Mouse (Mus musculus) brain, embryonic 14.5 days (tissue): ENCODE results near the gene Kcnb1.

Experiments used
- CTCF ChIP-seq: fragments of 200-500 bp; IDR thresholded peaks from 2 replicates; pipeline ENCODE4 v1.5.1; 2012; ENCODE audit warnings: inconsistent platforms, mild to moderate bottlenecking, moderate library complexity, borderline replicate concordance; ENCODE audit not compliant: insufficient read depth, insufficient read length; ENCODE audit errors: extremely low read depth
- POLR2A ChIP-seq: fragments of 200-500 bp; IDR thresholded peaks from 2 replicates; pipeline ENCODE4 v1.6.1; 2012; ENCODE audit warnings: mild to moderate bottlenecking, inconsistent platforms, borderline replicate concordance; ENCODE audit not compliant: poor library complexity, insufficient read depth, insufficient read length, severe bottlenecking; ENCODE audit errors: extremely low read depth

DNA sequence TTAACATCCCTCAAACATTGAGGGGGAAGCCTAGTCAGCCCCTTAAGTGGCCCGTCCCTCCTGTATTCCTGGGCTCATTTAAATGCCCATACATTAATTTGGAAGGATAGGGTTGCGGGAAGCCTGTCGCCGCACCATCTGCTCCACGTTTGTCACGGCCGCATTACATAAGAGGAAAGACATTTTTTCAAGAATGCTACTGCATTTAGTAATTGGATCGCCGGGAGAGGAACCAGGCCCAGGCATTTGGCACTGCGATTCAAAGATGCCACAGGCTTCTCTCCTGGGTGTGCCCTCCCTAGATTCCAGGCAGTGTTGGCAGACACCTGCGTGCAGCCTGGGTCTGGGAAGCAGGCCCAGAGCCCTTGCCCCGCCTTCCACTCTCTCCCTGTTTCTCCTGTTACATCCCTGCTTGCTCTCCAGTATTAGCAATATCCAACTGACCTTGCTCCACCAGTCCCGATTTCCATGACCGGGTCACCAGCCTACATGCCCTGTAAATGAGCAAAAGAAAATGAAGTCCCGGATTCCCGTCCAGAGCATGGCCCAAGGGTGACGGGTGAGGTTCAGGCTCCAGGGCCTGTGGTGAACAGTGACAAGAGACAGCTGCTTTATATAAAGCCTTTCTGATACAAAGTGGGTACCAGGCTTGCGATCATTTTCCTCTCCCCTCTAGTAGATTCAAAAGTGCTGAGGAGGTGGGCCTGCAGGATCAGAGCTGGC lies 110.3 kb downstream of the Kcnb1 start:
- no peak for TF ChIP-seq POLR2A
- no peak for TF ChIP-seq CTCF
